Mouse (Mus musculus) lung, postnatal 0 days (tissue): Measurements from ENCODE around the gene Ap4m1.

Source experiments
- CTCF ChIP-seq: IDR thresholded peaks from 2 replicates; pipeline ENCODE4 v1.5.1; 2016; ENCODE audit warnings: antibody characterized with exemption, mild to moderate bottlenecking
- EP300 ChIP-seq: IDR thresholded peaks from 2 replicates; pipeline ENCODE4 v1.6.1; 2016; ENCODE audit warnings: antibody characterized with exemption, mild to moderate bottlenecking, control low read depth

DNA sequence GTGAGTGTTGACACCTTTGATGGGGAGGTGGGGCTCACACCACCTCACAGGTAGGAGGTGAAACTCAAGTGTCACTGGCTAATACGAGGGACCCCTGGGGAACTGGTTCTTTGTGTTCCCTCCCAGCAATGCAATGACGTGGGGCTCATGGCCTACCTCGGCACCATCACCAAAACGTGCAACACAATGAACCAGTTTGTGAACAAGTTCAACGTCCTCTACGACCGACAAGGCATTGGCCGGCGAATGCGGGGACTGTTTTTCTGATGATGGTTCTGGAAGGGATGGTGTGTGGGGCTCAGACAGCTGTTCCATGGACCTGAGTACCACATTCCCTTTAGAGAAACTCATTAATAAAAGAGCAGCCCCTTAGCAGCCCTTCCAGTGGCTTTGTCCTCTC is 8.2 kb upstream of the Ap4m1 start:
- TF ChIP-seq CTCF (no peak), EP300 (no peak)
